Mouse (Mus musculus) liver, postnatal 0 days (tissue): ENCODE data around the gene Plin4.

ENCODE experiments used
- CTCF ChIP-seq: sonication (generic); IDR thresholded peaks from 2 replicates; pipeline ENCODE4 v1.5.1; 2016; ENCODE audit warnings: antibody characterized with exemption, low read depth
- EP300 ChIP-seq: IDR thresholded peaks from 2 replicates; pipeline ENCODE4 v1.6.1; 2016; ENCODE audit warnings: antibody characterized with exemption, low read depth, mild to moderate bottlenecking

GRCm38 (mm10) chr17:56080781-56081585 is 28.6 kb downstream of the Plin4 start:
- TF ChIP-seq EP300 (no peak), CTCF (no peak)
